Mouse (Mus musculus) ES-E14 (cell line): Measurements from ENCODE around the gene Tnfrsf22.

Experiments
- CHD2 ChIP-seq: IDR thresholded peaks from 2 replicates; pipeline ENCODE4 v1.6.1; 2014; ENCODE audit warnings: mild to moderate bottlenecking, low read depth, low read length, inconsistent platforms
- ZC3H11A ChIP-seq: IDR thresholded peaks from 2 replicates; pipeline ENCODE4 v1.6.1; 2012; ENCODE audit warnings: low read depth, mild to moderate bottlenecking, inconsistent platforms, low read length, borderline replicate concordance

DNA sequence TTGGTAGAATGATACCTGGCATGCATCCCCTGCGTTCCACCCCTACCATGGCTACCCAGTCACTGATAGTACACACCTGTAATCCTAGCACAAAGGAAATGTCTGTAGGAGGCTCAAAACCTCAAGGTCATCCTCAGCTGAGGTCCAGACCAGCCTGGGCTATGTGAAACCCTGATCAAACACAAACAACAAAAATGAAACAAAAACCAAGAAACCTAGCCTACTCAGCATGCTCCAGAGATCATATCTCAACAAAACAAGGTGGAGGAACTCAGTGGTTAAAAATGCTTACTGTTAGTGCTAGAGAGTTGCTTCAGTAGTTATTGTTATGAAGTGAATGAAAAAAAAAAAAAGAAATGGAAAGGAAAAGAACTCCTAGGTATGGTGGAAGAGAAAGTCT is 20.9 kb downstream of the Tnfrsf22 start, which contains the start of gene Tnfrsf26:
- TF ChIP-seq ZC3H11A (no peak), CHD2 (no peak)
